9 mouse cellular contexts compared by ENCODE assay signal in genomic region chr3:79808530-79809179, GRCm38 (mm10). TPM values are rescaled to one million over a fixed set of nuclear protein-coding genes. Genes with fewer than 3 reads are reported as not detected.
A peak's percentile ranks its signal among the peaks of the same experiment; 100 is the strongest.
DNase-seq lines count a peak whose midpoint lies in the region; ATAC-seq and TF ChIP-seq lines count a peak whose summit lies in the region.
"Had no signal": no experiment of that assay in that cellular context is flagged by ENCODE, and none has a peak within 500 bp of the region (broad histone marks: within the 10 kb centered on the region; RNA-seq: fewer than 3 reads in every experiment).

No protein-coding gene starts in this region.

- no peak for DNase-seq in frontal cortex, adult 2 months (ENCODE audit: extremely low spot score in 1 of 2, low spot score in 1 of 2)
- DNase-seq in MN1 (ENCODE audit: low spot score) = peak; percentile 21
- DNase-seq in layer of hippocampus, adult 2 months (ENCODE audit: low spot score in 2 of 2) = no peak
- no peak for DNase-seq in kidney, adult 2 months
- DNase-seq in stomach, postnatal 0 days (ENCODE audit: low spot score) = no peak

- TF ChIP-seq POLR2A in kidney, adult 2 months (IDR thresholded peaks at IDR 0.05; ENCODE audit: low read depth, low read length) = no peak

- no peak overlapping the region for H3K9ac ChIP-seq in forebrain, embryonic 12.5 days
- no peak overlapping the region for H3K9ac ChIP-seq in midbrain, embryonic 13.5 days (replicated peaks)
- H3K9ac ChIP-seq in stomach, postnatal 0 days (ENCODE audit: low read length) = no peak overlapping the region
- H3K9ac ChIP-seq: stomach, embryonic 15.5 days had no signal

- H3K4me2 ChIP-seq in forebrain, embryonic 12.5 days = no peak overlapping the region
- no peak overlapping the region for H3K4me2 ChIP-seq in midbrain, embryonic 13.5 days (replicated peaks)
- no peak overlapping the region for H3K4me2 ChIP-seq in stomach, postnatal 0 days (replicated peaks; ENCODE audit: low read depth)
- H3K4me2 ChIP-seq: stomach, embryonic 15.5 days had no signal

- no peak overlapping the region for H3K4me3 ChIP-seq in forebrain, embryonic 12.5 days (replicated peaks)
- H3K4me3 ChIP-seq in midbrain, embryonic 13.5 days (replicated peaks) = no peak overlapping the region
- no peak overlapping the region; the same call in 1 of the 2 replicates for H3K4me3 ChIP-seq in layer of hippocampus, adult 2 months
- no peak overlapping the region for H3K4me3 ChIP-seq in kidney, adult 2 months (ENCODE audit: insufficient read depth, low read depth, low read length)
- no peak overlapping the region for H3K4me3 ChIP-seq in stomach, postnatal 0 days (ENCODE audit: low read depth, low read length)
- H3K4me3 ChIP-seq: stomach, embryonic 15.5 days had no signal

- no peak for TF ChIP-seq EP300 in stomach, postnatal 0 days (optimal IDR thresholded peaks at IDR 0.05)

- no peaks in the 10 kb centered on the region for H3K9me3 ChIP-seq in forebrain, embryonic 12.5 days
- no peaks in the 10 kb centered on the region for H3K9me3 ChIP-seq in midbrain, embryonic 13.5 days
- no peaks in the 10 kb centered on the region for H3K9me3 ChIP-seq in stomach, postnatal 0 days (ENCODE audit: control insufficient read depth, low read length)
- H3K9me3 ChIP-seq: stomach, embryonic 15.5 days had no signal

- ATAC-seq in frontal cortex, adult (ENCODE audit: low TSS enrichment) = peak; percentile 71
- peak; percentile 57; the same call in 1 of the 2 replicates for ATAC-seq in forebrain, embryonic 12.5 days (ENCODE audit: low FRiP score)
- peak; percentile 78 for ATAC-seq in midbrain, embryonic 13.5 days
- ATAC-seq in stomach, postnatal 0 days (ENCODE audit: low FRiP score, low TSS enrichment) = no peak

- H3K36me3 ChIP-seq in forebrain, embryonic 12.5 days (replicated peaks) = no peaks in the 10 kb centered on the region
- no peaks in the 10 kb centered on the region for H3K36me3 ChIP-seq in midbrain, embryonic 13.5 days
- no peaks in the 10 kb centered on the region for H3K36me3 ChIP-seq in kidney, adult 2 months (ENCODE audit: control insufficient read depth, insufficient read depth, low read length)
- no peaks in the 10 kb centered on the region for H3K36me3 ChIP-seq in stomach, postnatal 0 days (ENCODE audit: control insufficient read depth, insufficient read depth, low read length)
- H3K36me3 ChIP-seq: stomach, embryonic 15.5 days had no signal

- no peak for TF ChIP-seq CTCF in layer of hippocampus, adult 2 months (conservative IDR thresholded peaks at IDR 0.05)
- TF ChIP-seq CTCF in kidney, adult 2 months (conservative IDR thresholded peaks at IDR 0.05; ENCODE audit: insufficient read depth, insufficient read length, low read depth, low read length) = no peak
- TF ChIP-seq CTCF in stomach, postnatal 0 days (IDR thresholded peaks at IDR 0.05; ENCODE audit: low read depth) = no peak

- no peak overlapping the region for H3K27ac ChIP-seq in forebrain, embryonic 12.5 days
- no peak overlapping the region for H3K27ac ChIP-seq in midbrain, embryonic 13.5 days
- no peak overlapping the region for H3K27ac ChIP-seq in layer of hippocampus, adult 2 months
- no peak overlapping the region for H3K27ac ChIP-seq in kidney, adult 2 months (ENCODE audit: insufficient read depth, low read depth, low read length)
- no peak overlapping the region for H3K27ac ChIP-seq in stomach, postnatal 0 days (replicated peaks)
- H3K27ac ChIP-seq: stomach, embryonic 15.5 days had no signal

- H3K27me3 ChIP-seq in forebrain, embryonic 12.5 days = no peaks in the 10 kb centered on the region
- H3K27me3 ChIP-seq in midbrain, embryonic 13.5 days = no peaks in the 10 kb centered on the region
- H3K27me3 ChIP-seq in kidney, adult 2 months (replicated peaks; ENCODE audit: control insufficient read depth, insufficient read depth, low read length) = no peaks in the 10 kb centered on the region
- no peaks in the 10 kb centered on the region for H3K27me3 ChIP-seq in stomach, postnatal 0 days (ENCODE audit: control insufficient read depth, insufficient read depth, low read length)
- H3K27me3 ChIP-seq: stomach, embryonic 15.5 days had no signal

- 83% methylated on average over 9 of the region's 9 CpGs for WGBS in forebrain, embryonic 12.5 days
- WGBS in midbrain, embryonic 13.5 days = 78% methylated on average over 9 of the region's 9 CpGs
- WGBS in kidney, adult 2 months = 61% methylated on average over 9 of the region's 9 CpGs
- 73% methylated on average over 9 of the region's 9 CpGs for WGBS in stomach, postnatal 0 days

- no peaks in the 10 kb centered on the region for H3K4me1 ChIP-seq in forebrain, embryonic 12.5 days
- H3K4me1 ChIP-seq in midbrain, embryonic 13.5 days (replicated peaks) = no peaks in the 10 kb centered on the region
- H3K4me1 ChIP-seq in kidney, adult 2 months (ENCODE audit: control insufficient read depth, insufficient read depth, low read length) = no peaks in the 10 kb centered on the region
- H3K4me1 ChIP-seq in stomach, postnatal 0 days (replicated peaks; ENCODE audit: control insufficient read depth, insufficient read depth) = no peaks in the 10 kb centered on the region
- H3K4me1 ChIP-seq: stomach, embryonic 15.5 days had no signal

RNA-seq across cellular contexts. Expression of gene Tmem144, which starts 43.9 kb away (rescaled TPM):
- 5.1 and 5.8 TPM in 2 replicates for polyA plus RNA-seq in frontal cortex, adult 2 months (2012; rRNA removed)
- polyA plus RNA-seq in forebrain, embryonic 12.5 days (2016; fragmentation: Nextera tagmentation; extraction: Ambion mirVana) = 3.7 and 4.3 TPM in 2 replicates
- 1.3 TPM in 2 replicates for polyA plus RNA-seq in midbrain, embryonic 13.5 days (2015; fragmentation: Nextera tagmentation; extraction: Ambion mirVana)
- 10 to 100 TPM; 18.3 to 23.4 TPM for total RNA-seq in layer of hippocampus, adult 2 months (2021)
- polyA plus RNA-seq in kidney, adult 2 months (2012; rRNA removed) = 7.1 and 7.4 TPM in 2 replicates
- 1.7 and 2.2 TPM in 2 replicates for polyA plus RNA-seq in stomach, postnatal 0 days (2015; fragmentation: Nextera tagmentation; extraction: Ambion mirVana)
